Mouse (Mus musculus): ENCODE measurements around the gene Macf1.

- TF ChIP-seq GATA1 (IDR thresholded peaks at IDR 0.05; ENCODE audit: borderline replicate concordance, low read length) (no peak), FLI1 (IDR thresholded peaks at IDR 0.05; ENCODE audit: low read length) (no peak)
These were observed 99.5 kb downstream of the Macf1 start for GRCm38 (mm10) chr4:123584720-123585093.

Data from megakaryocyte, embryonic 14.5 days (primary cell).